Mouse (Mus musculus): Measurements from ENCODE around the gene Vstm4. TPM values are rescaled to one million over a fixed set of nuclear protein-coding genes. Genes with fewer than 3 reads are reported as not detected.

Gene Vstm4
- total RNA-seq, 2 experiments from 2014 or later: 6.2 to 6.3 TPM

- no peak for DNase-seq (ENCODE audit: low spot score in 2 of 2)
Measured at GRCm38 (mm10) chr14:32934064-32934463, 77.5 kb downstream of the Vstm4 start.

GRCm38 (mm10) chr14:32939217-32939616 is 82.7 kb downstream of the Vstm4 start:
- no peak for DNase-seq (ENCODE audit: low spot score in 2 of 2)

- no peak for DNase-seq (ENCODE audit: low spot score in 2 of 2)
Measured at GRCm38 (mm10) chr14:32947512-32947911, 91.0 kb downstream of the Vstm4 start.

GRCm38 (mm10) chr14:32950312-32951301 is 94.1 kb downstream of the Vstm4 start:
- no peak for DNase-seq (ENCODE audit: low spot score in 2 of 2)

- peak in 1 of 2 experiments; percentile 34 for DNase-seq (ENCODE audit: low spot score in 2 of 2)
Measured at GRCm38 (mm10) chr14:32956486-32956885, 99.9 kb downstream of the Vstm4 start.

GRCm38 (mm10) chr14:32958671-32959070 is 102.1 kb downstream of the Vstm4 start:
- no peak for DNase-seq (ENCODE audit: low spot score in 2 of 2)

- DNase-seq (ENCODE audit: low spot score in 2 of 2): peak; percentile 80 to 87
Measured at GRCm38 (mm10) chr14:32960481-32960880, 103.9 kb downstream of the Vstm4 start.

GRCm38 (mm10) chr14:32964742-32965141 is 108.2 kb downstream of the Vstm4 start:
- DNase-seq (ENCODE audit: low spot score in 2 of 2): no peak

- DNase-seq (ENCODE audit: low spot score in 2 of 2): no peak
Measured at GRCm38 (mm10) chr14:32970700-32971099, 114.1 kb downstream of the Vstm4 start.

- DNase-seq (ENCODE audit: low spot score in 2 of 2): no peak
Measured at GRCm38 (mm10) chr14:32984176-32984738, 127.7 kb downstream of the Vstm4 start.

- no peak for DNase-seq (ENCODE audit: low spot score in 2 of 2)
Measured at GRCm38 (mm10) chr14:32986659-32987058, 130.1 kb downstream of the Vstm4 start.

Other genes with a start within 250 kb of the Vstm4 start
- gene 3425401B19Rik, start 171.5 kb upstream of the Vstm4 start, total RNA-seq (2021): under 1 TPM; 0.07 to 0.09 TPM
- gene Tmem273, start 70.8 kb upstream of the Vstm4 start, total RNA-seq (2021): under 1 TPM; 0.49 to 0.78 TPM
- not detected for gene Fam170b, start 22.8 kb upstream of the Vstm4 start, total RNA-seq (2021)
- under 1 TPM; 0.41 to 0.58 TPM for gene Lrrc18, start 134.6 kb downstream of the Vstm4 start, total RNA-seq (2021)